Mouse (Mus musculus): ENCODE data around the gene Gm4737. TPM values are rescaled to one million over a fixed set of nuclear protein-coding genes. Genes with fewer than 3 reads are reported as not detected.

The Gm4737 gene
- total and polyA plus RNA-seq, 3 experiments: 51.4 to 154 (median 118) TPM

- dilution Hi-C loops (cut with MboI; ENCODE audit: extremely low pct_ligation_motif_present, extremely low pct_unique_long_range_greater_than_20kb, low sequenced_read_pairs): no loop called here
- no peak for TF ChIP-seq ETS1 (conservative IDR thresholded peaks at IDR 0.05; ENCODE audit: low read depth, low read length)
- Histone ChIP-seq H3K4me3 (replicated peaks in 1 of 3; ENCODE audit: low read depth in 2 of 3, low read length in 2 of 3, poor library complexity in 1 of 3) (no peak overlapping the region), H3K4me2 (ENCODE audit: insufficient read depth, low read depth, poor library complexity, severe bottlenecking) (no peak overlapping the region), H3K9ac (ENCODE audit: insufficient read depth, low read depth) (no peak overlapping the region), H3K79me2 (replicated peaks; ENCODE audit: control insufficient read depth, extremely low read depth, insufficient read depth, poor library complexity, severe bottlenecking) (no peaks in the 10 kb centered on the region), H3K36me3 (replicated peaks in 1 of 2; ENCODE audit: control insufficient read depth in 1 of 2, insufficient read depth in 1 of 2, low read length in 1 of 2) (no peaks in the 10 kb centered on the region), H3K27ac (ENCODE audit: insufficient read depth, low read depth) (no peak overlapping the region), H3K9me3 (replicated peaks; ENCODE audit: low read length) (peaks cover 32% of the 10 kb centered on the region), H3K27me3 (replicated peaks) (no peaks in the 10 kb centered on the region), H3K4me1 (ENCODE audit: control insufficient read depth in 1 of 2, insufficient read depth in 2 of 2) (peaks cover 0 to 6% of the 10 kb centered on the region in 2 experiments; a peak in 1 of 4 replicates)
- no peak for DNase-seq (ENCODE audit: extremely low read depth)
- in situ Hi-C loops (cut with MboI; ENCODE audit: low pct_ligation_motif_present, low pct_unique_long_range_greater_than_20kb, low sequenced_read_pairs): loop anchor here (5.0 kb wide), 1 partner anchor 130 kb away; no protein-coding TSS in a partner anchor
Measured at GRCm38 (mm10) chr16:46122238-46122637, 32.6 kb downstream of the Gm4737 start.

- no peak overlapping the region for H3K9ac ChIP-seq (ENCODE audit: insufficient read depth, low read depth)
- H3K27me3 ChIP-seq (replicated peaks): no peaks in the 10 kb centered on the region
- no peak overlapping the region for H3K4me3 ChIP-seq (replicated peaks in 1 of 3; ENCODE audit: low read depth in 2 of 3, low read length in 2 of 3, poor library complexity in 1 of 3)
- H3K4me1 ChIP-seq (ENCODE audit: control insufficient read depth in 1 of 2, insufficient read depth in 2 of 2): peaks cover 0 to 6% of the 10 kb centered on the region in 2 experiments; a peak in 1 of 4 replicates
- peak; percentile 49 for DNase-seq (ENCODE audit: extremely low read depth)
- H3K4me2 ChIP-seq (ENCODE audit: insufficient read depth, low read depth, poor library complexity, severe bottlenecking): no peak overlapping the region
- peaks cover 36% of the 10 kb centered on the region for H3K9me3 ChIP-seq (replicated peaks; ENCODE audit: low read length)
- no peaks in the 10 kb centered on the region for H3K36me3 ChIP-seq (replicated peaks in 1 of 2; ENCODE audit: control insufficient read depth in 1 of 2, insufficient read depth in 1 of 2, low read length in 1 of 2)
- TF ChIP-seq RAD21 (IDR thresholded peaks at IDR 0.05; ENCODE audit: low read depth, low read length) (peak; percentile 87), SMC3 (IDR thresholded peaks at IDR 0.05; ENCODE audit: low read depth, low read length) (peak; percentile 73), USF1 (IDR thresholded peaks at IDR 0.05; ENCODE audit: low read depth, low read length) (no peak), CTCF (conservative IDR thresholded peaks at IDR 0.05 in 1 of 2, IDR thresholded peaks at IDR 0.05 in 1 of 2; ENCODE audit: low read depth in 2 of 2, low read length in 2 of 2) (peak in 1 of 2 experiments; percentile 79; a peak in 2 of 4 replicates), PAX5 (IDR thresholded peaks at IDR 0.05; ENCODE audit: low read length) (no peak), MYC (IDR thresholded peaks at IDR 0.05; ENCODE audit: low read depth, low read length) (0 out of 2 replicates have a peak, but pooled peaks have one; percentile 50), IRF4 (IDR thresholded peaks at IDR 0.05; ENCODE audit: low read depth, low read length) (peak; percentile 55; the same call in 1 of the 2 replicates), NELFE (IDR thresholded peaks at IDR 0.05; ENCODE audit: low read depth, low read length) (peak; percentile 41; the same call in 1 of the 2 replicates), RCOR1 (conservative IDR thresholded peaks at IDR 0.05; ENCODE audit: low read depth, low read length) (0 out of 2 replicates have a peak, but pooled peaks have one; percentile 29), ZMIZ1 (IDR thresholded peaks at IDR 0.05; ENCODE audit: low read depth, low read length) (no peak), SIN3A (IDR thresholded peaks at IDR 0.05; ENCODE audit: low read length) (peak; percentile 50; the same call in 1 of the 2 replicates), MXI1 (IDR thresholded peaks at IDR 0.05; ENCODE audit: low read depth, low read length) (peak; percentile 59; the same call in 1 of the 2 replicates), ZC3H11A (IDR thresholded peaks at IDR 0.05; ENCODE audit: low read depth, low read length) (peak; percentile 42; the same call in 1 of the 2 replicates), E2F4 (IDR thresholded peaks at IDR 0.05; ENCODE audit: insufficient replicate concordance, low read depth, low read length) (no peak), MAX (IDR thresholded peaks at IDR 0.05; ENCODE audit: low read length) (0 out of 2 replicates have a peak, but pooled peaks have one; percentile 22), MAZ (IDR thresholded peaks at IDR 0.05; ENCODE audit: low read depth, low read length) (peak; percentile 86; the same call in 1 of the 2 replicates), MEF2A (IDR thresholded peaks at IDR 0.05; ENCODE audit: borderline replicate concordance, low read depth, low read length) (peak; percentile 53; the same call in 1 of the 2 replicates), BHLHE40 (IDR thresholded peaks at IDR 0.05; ENCODE audit: low read depth, low read length) (0 out of 2 replicates have a peak, but pooled peaks have one; percentile 6), TCF12 (IDR thresholded peaks at IDR 0.05; ENCODE audit: low read depth, low read length) (peak; percentile 40; the same call in 1 of the 2 replicates)
- in situ Hi-C loops (cut with MboI; ENCODE audit: low pct_ligation_motif_present, low pct_unique_long_range_greater_than_20kb, low sequenced_read_pairs) (loop anchor here (5.0 kb wide), 1 partner anchor 131 kb away; no protein-coding TSS in a partner anchor), dilution Hi-C loops (cut with MboI; ENCODE audit: extremely low pct_ligation_motif_present, extremely low pct_unique_long_range_greater_than_20kb, low sequenced_read_pairs) (no loop called here)
- H3K79me2 ChIP-seq (replicated peaks; ENCODE audit: control insufficient read depth, extremely low read depth, insufficient read depth, poor library complexity, severe bottlenecking): no peaks in the 10 kb centered on the region
- no peak overlapping the region for H3K27ac ChIP-seq (ENCODE audit: insufficient read depth, low read depth)
Measured at GRCm38 (mm10) chr16:46121420-46121819, 33.5 kb downstream of the Gm4737 start.

All from CH12.LX (cell line).